Mouse (Mus musculus) monocyte, adult 5-6 weeks (primary cell): ENCODE results near the gene Stn1. TPM values are rescaled to one million over a fixed set of nuclear protein-coding genes. Genes with fewer than 3 reads are reported as not detected.
"Not testable (repeated sequence)": the region's sequence is repeated elsewhere in the genome, so short reads cannot be mapped to it uniquely, and the experiment has no call there.

Experiments
- ATAC-seq: fragments of 153-309, 156-312 bp; replicated peaks from 2 replicates; pipeline ENCODE4 v1.8.0; 2017; ENCODE audit warnings: mild to moderate bottlenecking; ENCODE audit not compliant: low TSS enrichment, insufficient number of reproducible peaks, severe bottlenecking, poor library complexity, low FRiP score
- total RNA-seq: library from RNA; stranded (forward); fragments of 200-1000, 200-491, 200-594 nt; gene quantifications from 3 replicates; pipeline ENCODE4 v1.2.3, GENCODE M21; 2017

Stn1 gene
- 22.0 to 45.7 TPM (median 31.4 TPM) in 3 replicates for total RNA-seq

- no peak for ATAC-seq
These were observed at the start of gene Stn1 for GRCm38 (mm10) chr19:47537300-47537792. Gene Stn1 (minus strand): TSS chr19:47537507.

- ATAC-seq, result no peak
These were observed 49.7 kb upstream of the Stn1 start for GRCm38 (mm10) chr19:47587009-47587408.

DNA sequence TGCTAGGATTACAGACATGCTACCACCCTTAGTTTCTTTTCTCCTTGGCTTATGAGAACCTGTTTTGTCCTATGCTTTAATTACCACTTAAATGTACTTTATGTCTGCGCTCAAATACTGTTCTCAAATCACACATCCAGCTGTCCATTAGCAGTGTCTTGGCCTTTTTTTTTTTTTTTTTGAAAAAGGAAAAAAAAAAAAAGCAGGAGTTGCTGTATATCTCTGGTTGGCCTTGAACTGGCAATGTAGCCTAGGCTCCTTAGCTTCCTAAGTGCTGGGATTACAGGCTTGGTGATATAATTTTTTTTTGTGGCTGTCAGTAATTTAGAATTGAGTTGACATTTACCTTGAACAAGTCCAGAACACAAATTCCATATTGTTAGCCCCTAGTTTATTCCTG lies 48.5 kb upstream of the Stn1 start:
- no peak for ATAC-seq

GRCm38 (mm10) chr19:47579788-47580631 lies 42.7 kb upstream of the Stn1 start:
- ATAC-seq, result peak; percentile 30

DNA sequence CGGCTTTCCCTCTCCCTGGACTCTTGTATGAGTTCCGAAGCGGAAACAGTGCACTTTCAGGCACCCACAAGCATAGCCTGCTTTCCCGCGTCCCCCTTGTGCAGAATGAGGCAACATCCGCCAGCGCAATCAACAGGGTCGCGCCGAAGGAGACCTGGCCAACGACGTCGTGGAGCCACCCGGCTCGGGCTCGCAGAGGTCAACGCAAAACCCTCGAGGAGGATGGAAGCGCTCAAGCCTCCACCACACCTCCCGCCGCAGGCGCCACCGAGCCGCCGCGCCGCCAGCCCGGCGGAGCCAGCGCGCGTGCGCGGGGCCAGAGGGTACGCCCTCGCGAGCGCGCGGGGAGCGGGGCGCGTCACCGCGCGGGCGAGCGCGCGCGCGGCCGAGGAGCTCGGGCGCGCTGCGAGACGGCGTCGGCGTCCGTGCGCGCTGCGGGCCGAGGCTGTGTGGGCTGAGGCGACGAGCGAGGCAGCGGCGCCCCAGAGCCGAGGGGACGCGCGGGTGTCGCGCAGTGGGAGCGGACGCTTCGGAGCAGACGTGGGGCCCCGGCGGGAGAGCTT lies 42.0 kb upstream of the Stn1 start, which contains the start of gene Slk:
Gene Slk (plus strand): TSS at position 454 of the 563 bp plus-strand sequence.
- peak; percentile 63 for ATAC-seq

DNA sequence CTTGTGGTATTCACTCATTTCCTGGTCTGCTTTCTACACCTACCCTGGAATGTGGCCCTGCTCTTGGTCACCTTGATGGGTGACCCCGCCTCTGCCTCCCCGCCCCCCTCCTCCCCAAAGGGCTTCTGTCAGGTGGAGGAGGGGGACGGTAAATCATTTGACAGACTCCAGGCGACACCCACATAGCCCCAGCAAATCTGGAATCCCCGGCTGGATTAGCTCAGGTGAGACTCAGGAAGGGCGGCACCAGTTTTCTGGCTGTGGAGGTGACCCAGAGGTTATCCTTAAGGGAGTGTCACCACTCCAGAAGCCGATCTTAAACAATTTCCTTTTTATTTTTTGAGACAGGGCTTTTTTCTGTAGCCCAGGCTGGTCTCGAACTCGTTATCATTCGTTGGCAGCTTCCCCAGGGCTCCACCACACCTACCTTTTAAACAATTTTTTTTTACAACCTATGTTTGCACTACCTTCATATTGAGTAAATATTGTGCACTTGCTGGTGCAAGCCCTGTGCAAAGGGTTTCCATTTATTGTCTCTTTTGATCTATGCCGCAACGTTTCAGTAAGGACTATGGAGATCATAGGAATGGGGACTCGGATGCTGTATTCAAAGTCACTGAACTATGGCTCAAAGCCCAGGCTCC lies 41.4 kb upstream of the Stn1 start:
- ATAC-seq, result no peak

- ATAC-seq, result no peak
These were observed 36.4 kb upstream of the Stn1 start for GRCm38 (mm10) chr19:47573718-47574117.

- not testable (repeated sequence) for ATAC-seq
These were observed 34.7 kb upstream of the Stn1 start for GRCm38 (mm10) chr19:47571981-47572380.

- peak; percentile 91 for ATAC-seq
These were observed 32.7 kb upstream of the Stn1 start for GRCm38 (mm10) chr19:47570042-47570441.

DNA sequence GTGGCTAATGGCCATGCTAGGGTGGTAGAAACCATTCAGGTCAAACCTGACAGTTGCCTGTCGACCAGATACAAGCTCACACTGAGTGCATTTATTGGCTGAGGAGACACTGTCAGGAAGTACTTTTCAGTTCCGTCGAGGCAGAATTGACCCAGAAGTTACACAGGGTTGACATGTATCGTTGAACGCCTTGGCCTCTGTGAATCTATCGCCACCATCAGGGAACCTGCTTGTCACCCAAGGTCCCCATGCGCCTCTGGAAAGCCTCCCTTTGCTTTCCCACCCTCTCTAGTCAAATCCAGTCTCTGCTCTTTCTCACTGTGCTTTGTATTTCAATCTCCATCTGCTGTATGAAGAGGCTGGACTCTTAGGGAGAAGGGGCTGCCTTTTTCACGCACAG lies 28.7 kb upstream of the Stn1 start:
- ATAC-seq, result no peak

GRCm38 (mm10) chr19:47565031-47565654 lies 27.8 kb upstream of the Stn1 start:
- ATAC-seq, result no peak

- ATAC-seq, result no peak
These were observed 26.4 kb upstream of the Stn1 start for GRCm38 (mm10) chr19:47563715-47564114.

GRCm38 (mm10) chr19:47561996-47562441 lies 24.7 kb upstream of the Stn1 start:
- ATAC-seq, result no peak

- ATAC-seq, result no peak
These were observed 23.3 kb upstream of the Stn1 start for GRCm38 (mm10) chr19:47560544-47561161.

GRCm38 (mm10) chr19:47559751-47560512 lies 22.6 kb upstream of the Stn1 start:
- ATAC-seq, result no peak

GRCm38 (mm10) chr19:47559145-47559544 lies 21.8 kb upstream of the Stn1 start:
- no peak for ATAC-seq

DNA sequence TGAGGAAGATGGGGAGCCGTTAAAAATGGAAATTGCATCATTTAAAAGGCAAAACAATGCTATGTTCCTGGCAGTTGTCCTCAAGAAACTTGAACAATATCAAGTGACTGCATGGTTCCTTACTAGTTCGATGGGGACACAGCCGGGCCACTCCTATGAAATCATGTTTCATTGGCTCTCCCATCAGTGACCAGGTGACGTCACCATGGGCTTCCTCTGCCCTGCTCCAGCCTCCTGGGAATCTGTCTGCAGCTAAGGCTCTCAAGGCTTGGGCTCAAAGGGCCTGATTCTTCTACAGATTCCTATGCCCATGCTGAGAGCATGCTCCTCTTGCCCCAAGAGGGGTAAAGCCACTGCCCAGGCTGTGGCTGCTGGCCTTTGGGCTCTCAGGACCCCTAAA lies 12.3 kb upstream of the Stn1 start:
- no peak for ATAC-seq

DNA sequence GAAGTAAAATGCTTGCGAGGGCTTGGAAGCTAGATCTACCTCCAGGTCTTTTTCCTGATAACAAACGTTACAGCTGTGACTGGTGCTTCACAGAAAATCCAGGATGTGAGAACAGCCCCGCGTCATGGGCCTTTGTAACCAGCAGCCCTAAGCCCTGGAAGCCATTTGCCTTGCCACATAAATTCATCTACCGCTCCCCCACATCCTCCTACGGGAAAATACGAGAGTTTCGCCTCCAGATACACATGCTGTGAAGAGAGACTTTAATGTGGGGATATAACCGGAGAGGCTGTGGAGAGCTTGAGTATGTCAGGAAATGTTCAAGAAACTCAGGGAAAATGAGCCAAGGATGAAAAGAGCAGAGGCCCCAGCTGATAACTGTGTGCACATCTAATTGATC lies 11.9 kb upstream of the Stn1 start:
- no peak for ATAC-seq
